Mouse (Mus musculus) limb, embryonic 15.5 days (tissue): ENCODE data around the gene Arhgap35. TPM values are rescaled to one million over a fixed set of nuclear protein-coding genes. Genes with fewer than 3 reads are reported as not detected.

ENCODE experiments used
- ATAC-seq: fragments of 200-750 bp; cut with Nextera tagmentation; 2 replicates; pipeline ENCODE4 v1.8.0; 2017; ENCODE audit warnings: low read depth, moderate TSS enrichment; ENCODE audit not compliant: insufficient number of reproducible peaks, low FRiP score, low TSS enrichment
- H3K27ac ChIP-seq: fragments of 300-500 bp; sonication (generic); 2 replicates; pipeline ENCODE4 v1.5.1; 2015; ENCODE audit warnings: moderate library complexity, mild to moderate bottlenecking, inconsistent platforms
- H3K27me3 ChIP-seq: fragments of 300-500 bp; sonication (generic); 2 replicates; pipeline ENCODE4 v1.6.1; 2015; ENCODE audit warnings: inconsistent platforms
- H3K36me3 ChIP-seq: fragments of 300-500 bp; sonication (generic); 2 replicates; pipeline ENCODE4 v1.6.1; 2015; ENCODE audit warnings: inconsistent platforms
- H3K4me1 ChIP-seq: fragments of 300-500 bp; sonication (generic); 2 replicates; pipeline ENCODE4 v1.6.1; 2015; ENCODE audit warnings: inconsistent platforms
- H3K4me2 ChIP-seq: fragments of 300-500 bp; sonication (generic); 2 replicates; pipeline ENCODE4 v1.6.1; 2015; ENCODE audit warnings: mild to moderate bottlenecking, inconsistent platforms
- H3K4me3 ChIP-seq: fragments of 300-500 bp; sonication (generic); 2 replicates; pipeline ENCODE4 v1.5.1; 2015; ENCODE audit warnings: mild to moderate bottlenecking, inconsistent platforms
- H3K9ac ChIP-seq: fragments of 300-500 bp; sonication (generic); 2 replicates; pipeline ENCODE4 v1.6.1; 2015; ENCODE audit warnings: inconsistent platforms
- H3K9me3 ChIP-seq: fragments of 300-500 bp; sonication (generic); 2 replicates; pipeline ENCODE4 v1.6.1; 2016; ENCODE audit warnings: inconsistent platforms
- WGBS: fragments of 180-500 bp; shearing (Covaris S2); methylation state at CpG from one replicate; pipeline ENCODE4 v1.1.7; 2015; 5-methylcytosine and 5-hydroxymethylcytosine counted together
- polyA plus RNA-seq: library from polyadenylated mRNA; unstranded; fragments of >200 nt; fragmentation: Nextera tagmentation; extraction: Ambion mirVana; gene quantifications from 2 replicates; pipeline ENCODE4 v1.2.1, GENCODE M21; 2015

The Arhgap35 gene
- polyA plus RNA-seq, 1 experiment from 2014 or later: 15.7 TPM

DNA sequence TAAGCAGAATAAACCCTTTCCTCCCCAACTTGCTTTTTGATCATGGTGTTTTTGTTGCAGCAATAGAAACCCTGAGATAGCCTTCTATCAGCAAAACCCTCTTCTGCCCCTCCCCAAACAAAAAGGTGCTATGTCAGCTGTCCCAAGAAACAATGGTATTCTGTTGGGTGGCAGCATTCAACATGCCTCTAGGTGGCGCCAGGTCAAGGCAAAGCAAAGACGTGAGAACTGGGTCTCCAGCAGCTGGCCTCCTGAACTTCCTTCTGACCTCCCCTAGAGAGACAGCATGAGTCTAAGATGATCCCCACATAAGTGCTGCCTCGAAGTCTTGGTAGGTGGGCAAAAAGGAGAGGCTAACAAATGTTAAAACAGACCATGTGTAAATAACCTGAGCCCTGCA is 107.5 kb downstream of the Arhgap35 start:
- WGBS: 23% methylated on average over 3 of the region's 3 CpGs
- peaks cover 73% of the 10 kb centered on the region for H3K36me3 ChIP-seq
- H3K9ac ChIP-seq: no peak overlapping the region
- H3K4me1 ChIP-seq: no peaks in the 10 kb centered on the region
- no peaks in the 10 kb centered on the region for H3K9me3 ChIP-seq
- H3K27me3 ChIP-seq: no peaks in the 10 kb centered on the region
- no peak for ATAC-seq
- H3K4me3 ChIP-seq: no peak overlapping the region
- H3K27ac ChIP-seq: no peak overlapping the region
- H3K4me2 ChIP-seq: no peak overlapping the region

DNA sequence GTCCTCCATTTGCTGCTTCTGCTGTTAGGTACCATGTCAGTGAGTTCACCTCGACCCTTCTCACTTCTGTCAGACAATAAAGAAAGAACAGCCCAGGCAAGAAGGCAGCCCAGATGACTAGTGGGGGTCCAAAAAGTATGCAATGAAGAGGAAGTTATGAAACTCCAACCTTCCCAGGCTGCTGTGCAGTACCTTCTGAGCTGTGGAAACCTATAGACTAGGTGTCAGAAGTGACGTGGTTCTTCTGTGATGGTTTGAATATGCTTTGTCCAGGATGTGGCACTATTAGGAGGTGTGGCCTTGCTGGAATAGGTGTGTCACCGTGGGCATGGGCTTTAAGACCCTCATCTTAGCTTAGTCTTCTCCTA is 109.6 kb downstream of the Arhgap35 start:
- no peak overlapping the region for H3K27ac ChIP-seq
- peaks cover 65% of the 10 kb centered on the region for H3K36me3 ChIP-seq
- no peak overlapping the region for H3K4me2 ChIP-seq
- H3K9me3 ChIP-seq: no peaks in the 10 kb centered on the region
- WGBS: 86% methylated on average over 3 of the region's 3 CpGs
- no peaks in the 10 kb centered on the region for H3K27me3 ChIP-seq
- H3K4me3 ChIP-seq: no peak overlapping the region
- no peaks in the 10 kb centered on the region for H3K4me1 ChIP-seq
- ATAC-seq: no peak
- no peak overlapping the region for H3K9ac ChIP-seq

GRCm38 (mm10) chr7:16504573-16505225 is 110.1 kb downstream of the Arhgap35 start:
- ATAC-seq: no peak
- Histone ChIP-seq H3K4me3 (no peak overlapping the region), H3K9ac (no peak overlapping the region), H3K27ac (no peak overlapping the region), H3K4me2 (no peak overlapping the region), H3K27me3 (no peaks in the 10 kb centered on the region), H3K4me1 (no peaks in the 10 kb centered on the region), H3K9me3 (no peaks in the 10 kb centered on the region), H3K36me3 (peaks cover 62% of the 10 kb centered on the region)
- 69% methylated on average over 2 of the region's 2 CpGs for WGBS

DNA sequence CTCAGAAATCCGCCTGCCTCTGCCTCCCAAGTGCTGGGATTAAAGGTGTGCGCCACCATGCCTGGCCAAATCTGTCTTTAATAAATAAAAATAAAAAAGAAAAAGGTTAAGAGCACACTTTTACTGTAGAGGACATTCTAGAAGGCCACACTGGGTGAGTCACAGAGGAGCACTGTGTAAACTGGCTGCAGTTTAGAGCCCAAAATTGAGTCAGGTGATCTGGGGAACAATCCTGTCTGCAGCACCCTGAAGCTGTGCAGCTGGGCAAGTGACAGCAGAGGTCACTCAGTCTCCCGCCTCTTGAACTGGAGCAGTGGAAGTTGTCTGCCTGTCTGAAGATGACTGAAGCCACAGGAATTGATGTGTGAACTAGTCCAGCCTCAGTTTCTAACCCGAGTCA is 113.2 kb downstream of the Arhgap35 start:
- H3K27ac ChIP-seq: no peak overlapping the region
- no peak for ATAC-seq

GRCm38 (mm10) chr7:16499671-16500104 is 115.1 kb downstream of the Arhgap35 start:
- Histone ChIP-seq H3K4me2 (no peak overlapping the region), H3K4me3 (no peak overlapping the region), H3K27ac (no peak overlapping the region), H3K36me3 (peaks cover 73% of the 10 kb centered on the region), H3K9me3 (no peaks in the 10 kb centered on the region), H3K9ac (no peak overlapping the region), H3K27me3 (no peaks in the 10 kb centered on the region), H3K4me1 (no peaks in the 10 kb centered on the region)
- no peak for ATAC-seq
- WGBS: 84% methylated on average over 6 of the region's 6 CpGs

More for the DNA sequence above, 113.2 kb downstream of the Arhgap35 start:
- Histone ChIP-seq H3K36me3 (peaks cover 75% of the 10 kb centered on the region), H3K27me3 (no peaks in the 10 kb centered on the region), H3K9ac (no peak overlapping the region), H3K4me2 (no peak overlapping the region), H3K9me3 (no peaks in the 10 kb centered on the region), H3K4me3 (no peak overlapping the region), H3K4me1 (no peaks in the 10 kb centered on the region)
- 92% methylated on average over 4 of the region's 4 CpGs for WGBS

- no peaks in the 10 kb centered on the region for H3K27me3 ChIP-seq
- H3K4me3 ChIP-seq: no peak overlapping the region
- no peak overlapping the region for H3K27ac ChIP-seq
- H3K4me2 ChIP-seq: no peak overlapping the region
- H3K9me3 ChIP-seq: no peaks in the 10 kb centered on the region
- peaks cover 44% of the 10 kb centered on the region for H3K36me3 ChIP-seq
- H3K4me1 ChIP-seq: no peaks in the 10 kb centered on the region
- ATAC-seq: no peak
- WGBS: 80% methylated on average over 3 of the region's 3 CpGs
- no peak overlapping the region for H3K9ac ChIP-seq
These were observed 118.5 kb downstream of the Arhgap35 start for GRCm38 (mm10) chr7:16496260-16496659.

DNA sequence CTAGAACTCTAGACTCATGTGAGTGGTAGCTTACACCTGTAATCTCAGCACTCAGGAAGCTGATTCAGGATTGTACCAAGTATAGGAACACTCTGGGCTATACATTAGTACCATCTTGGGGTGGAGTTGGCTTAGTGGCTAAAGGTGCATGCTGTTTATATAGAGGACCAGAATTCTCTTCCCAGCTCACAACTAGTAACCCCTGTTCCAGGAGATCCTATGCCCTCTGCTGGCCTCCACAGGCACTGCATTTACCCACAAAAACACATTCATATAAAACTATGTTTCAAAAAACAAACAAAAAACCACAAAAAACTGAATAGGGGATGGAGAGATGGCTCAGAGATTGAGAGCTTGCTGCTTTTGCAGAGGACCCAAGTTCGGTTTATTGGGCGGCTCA is 121.4 kb downstream of the Arhgap35 start:
- no peak for ATAC-seq
- Histone ChIP-seq H3K27ac (no peak overlapping the region), H3K9me3 (no peaks in the 10 kb centered on the region), H3K27me3 (no peaks in the 10 kb centered on the region), H3K9ac (no peak overlapping the region), H3K4me2 (no peak overlapping the region), H3K4me1 (no peaks in the 10 kb centered on the region), H3K36me3 (peaks cover 33% of the 10 kb centered on the region), H3K4me3 (no peak overlapping the region)
- WGBS: 36% methylated on average over 2 of the region's 2 CpGs

DNA sequence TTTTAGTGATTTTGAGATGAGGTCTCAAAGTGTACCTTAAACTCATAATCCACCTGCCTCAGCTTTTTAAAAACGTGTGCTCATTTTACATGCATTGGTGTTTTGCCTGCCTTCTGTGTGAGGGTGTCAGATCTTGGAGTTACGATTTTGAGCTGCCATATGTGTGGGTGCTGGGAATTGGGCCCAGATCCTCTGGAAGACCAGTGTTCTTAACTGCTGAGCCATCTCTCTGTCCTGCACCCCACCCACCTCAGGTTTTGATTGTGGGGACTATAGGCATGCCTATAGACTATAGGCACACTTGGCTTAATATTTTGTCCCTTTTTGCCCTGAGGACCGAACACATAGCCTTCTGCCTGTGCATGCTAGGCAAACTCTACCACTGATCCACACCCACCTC is 122.6 kb downstream of the Arhgap35 start:
- H3K4me3 ChIP-seq: no peak overlapping the region
- no peaks in the 10 kb centered on the region for H3K9me3 ChIP-seq
- no peak overlapping the region for H3K4me2 ChIP-seq
- H3K36me3 ChIP-seq: peaks cover 21% of the 10 kb centered on the region
- 55% methylated on average over 3 of the region's 3 CpGs for WGBS
- H3K27ac ChIP-seq: no peak overlapping the region
- H3K4me1 ChIP-seq: no peaks in the 10 kb centered on the region
- no peak overlapping the region for H3K9ac ChIP-seq
- ATAC-seq: no peak
- H3K27me3 ChIP-seq: no peaks in the 10 kb centered on the region

- Histone ChIP-seq H3K4me1 (no peaks in the 10 kb centered on the region), H3K27me3 (no peaks in the 10 kb centered on the region), H3K27ac (no peak overlapping the region), H3K36me3 (peaks cover 17% of the 10 kb centered on the region), H3K9ac (no peak overlapping the region), H3K4me3 (no peak overlapping the region), H3K4me2 (no peak overlapping the region), H3K9me3 (no peaks in the 10 kb centered on the region)
- 26% methylated on average over 3 of the region's 3 CpGs for WGBS
- no peak for ATAC-seq
These were observed 123.0 kb downstream of the Arhgap35 start for GRCm38 (mm10) chr7:16491759-16492158.

- H3K9ac ChIP-seq: no peak overlapping the region
- no peak overlapping the region for H3K4me3 ChIP-seq
- no peaks in the 10 kb centered on the region for H3K4me1 ChIP-seq
- ATAC-seq: no peak
- no peaks in the 10 kb centered on the region for H3K27me3 ChIP-seq
- no peaks in the 10 kb centered on the region for H3K9me3 ChIP-seq
- 87% methylated on average over 9 of the region's 9 CpGs for WGBS
- no peak overlapping the region for H3K4me2 ChIP-seq
- H3K27ac ChIP-seq: no peak overlapping the region
- no peaks in the 10 kb centered on the region for H3K36me3 ChIP-seq
These were observed 124.8 kb downstream of the Arhgap35 start for GRCm38 (mm10) chr7:16489948-16490347.

GRCm38 (mm10) chr7:16488816-16489215 is 126.0 kb downstream of the Arhgap35 start:
- H3K4me2 ChIP-seq: no peak overlapping the region
- H3K9me3 ChIP-seq: no peaks in the 10 kb centered on the region
- no peak overlapping the region for H3K27ac ChIP-seq
- no peak for ATAC-seq
- no peaks in the 10 kb centered on the region for H3K4me1 ChIP-seq
- no peaks in the 10 kb centered on the region for H3K36me3 ChIP-seq
- H3K27me3 ChIP-seq: no peaks in the 10 kb centered on the region
- no peak overlapping the region for H3K4me3 ChIP-seq
- no peak overlapping the region for H3K9ac ChIP-seq

- Histone ChIP-seq H3K27me3 (peaks cover 54% of the 10 kb centered on the region), H3K4me3 (peak within 1 kb of the TSS; percentile 29), H3K27ac (no peak within 1 kb of the TSS), H3K4me1 (peaks cover 26% of the 10 kb centered on the region), H3K4me2 (peak within 1 kb of the TSS; percentile 46), H3K36me3 (no peaks in the 10 kb centered on the region), H3K9ac (no peak within 1 kb of the TSS), H3K9me3 (no peaks in the 10 kb centered on the region)
- no peak for ATAC-seq
- WGBS: 81% methylated on average over 8 of the region's 8 CpGs
These were observed 137.2 kb downstream of the Arhgap35 start, which contains the start of gene Npas1 for GRCm38 (mm10) chr7:16477628-16478027. TSS of gene Npas1 (minus strand) at chr7:16477728.

- Histone ChIP-seq H3K4me1 (peaks cover 26% of the 10 kb centered on the region), H3K27ac (no peak overlapping the region), H3K27me3 (peaks cover 63% of the 10 kb centered on the region), H3K4me3 (peak overlapping the region; percentile 29), H3K9me3 (no peaks in the 10 kb centered on the region), H3K36me3 (no peaks in the 10 kb centered on the region), H3K4me2 (peak overlapping the region; percentile 46), H3K9ac (no peak overlapping the region)
- WGBS: 2% methylated on average over 34 of the region's 34 CpGs
- ATAC-seq: no peak
These were observed 138.2 kb downstream of the Arhgap35 start for GRCm38 (mm10) chr7:16476600-16476989.
